Mouse (Mus musculus) hindbrain, embryonic 16.5 days (tissue): ENCODE results near the gene Rims4. TPM values are rescaled to one million over a fixed set of nuclear protein-coding genes. Genes with fewer than 3 reads are reported as not detected.

Experiments used
- ATAC-seq: fragments of 200-750 bp; cut with Nextera tagmentation; 2 replicates; pipeline ENCODE4 v1.8.0; 2017; ENCODE audit warnings: moderate TSS enrichment, moderate library complexity
- H3K27ac ChIP-seq: fragments of 300-500 bp; sonication (generic); 2 replicates; pipeline ENCODE4 v1.5.1; 2014; ENCODE audit warnings: low read depth, mild to moderate bottlenecking, control low read depth, low read length, moderate library complexity
- H3K27me3 ChIP-seq: fragments of 300-500 bp; sonication (generic); replicated peaks from 2 replicates; pipeline ENCODE4 v1.6.1; 2014; ENCODE audit warnings: low read length; ENCODE audit not compliant: control insufficient read depth, insufficient read depth
- H3K36me3 ChIP-seq: fragments of 300-500 bp; sonication (generic); 2 replicates; pipeline ENCODE4 v1.6.1; 2014; ENCODE audit warnings: mild to moderate bottlenecking, low read length, moderate library complexity, mixed read lengths; ENCODE audit not compliant: control insufficient read depth, insufficient read depth
- H3K4me1 ChIP-seq: fragments of 300-500 bp; sonication (generic); 2 replicates; pipeline ENCODE4 v1.6.1; 2014; ENCODE audit warnings: low read depth, low read length; ENCODE audit not compliant: control insufficient read depth, insufficient read depth
- H3K4me2 ChIP-seq: fragments of 300-500 bp; sonication (generic); 2 replicates; pipeline ENCODE4 v1.6.1; 2014; ENCODE audit warnings: mild to moderate bottlenecking, low read length, control low read depth, moderate library complexity
- H3K4me3 ChIP-seq: fragments of 300-500 bp; sonication (generic); 2 replicates; pipeline ENCODE4 v1.5.1; 2014; ENCODE audit warnings: mild to moderate bottlenecking, low read length, control low read depth, moderate library complexity
- H3K9ac ChIP-seq: fragments of 300-500 bp; sonication (generic); 2 replicates; pipeline ENCODE4 v1.6.1; 2014; ENCODE audit warnings: low read depth, mild to moderate bottlenecking, control low read depth, low read length, moderate library complexity
- H3K9me3 ChIP-seq: fragments of 300-500 bp; sonication (generic); 2 replicates; pipeline ENCODE4 v1.6.1; 2014; ENCODE audit warnings: mild to moderate bottlenecking, low read length, moderate library complexity; ENCODE audit not compliant: control insufficient read depth
- WGBS: fragments of 180-500 bp; shearing (Covaris S2); extraction: QIAGEN DNeasy Blood & Tissue Kit; methylation state at CpG from one replicate; pipeline ENCODE4 v1.1.7; 2014; 5-methylcytosine and 5-hydroxymethylcytosine counted together
- polyA plus RNA-seq: library from polyadenylated mRNA; unstranded; fragments of >200 nt; fragmentation: Nextera tagmentation; extraction: Ambion mirVana; gene quantifications from 2 replicates; pipeline ENCODE4 v1.2.1, GENCODE M21; 2015

Rims4 gene
- polyA plus RNA-seq: 7.9 and 16.6 TPM in 2 replicates

- Histone ChIP-seq H3K9ac (peak within 1 kb of the TSS; percentile 86), H3K36me3 (no peaks in the 10 kb centered on the region), H3K9me3 (no peaks in the 10 kb centered on the region), H3K27ac (peak within 1 kb of the TSS; percentile 68), H3K4me1 (peaks cover 22% of the 10 kb centered on the region), H3K27me3 (no peaks in the 10 kb centered on the region), H3K4me3 (peak within 1 kb of the TSS; percentile 78), H3K4me2 (peak within 1 kb of the TSS; percentile 80)
- peak; percentile 85 for ATAC-seq
- under 1% methylated on average over 63 of the region's 115 CpGs for WGBS
These were observed at the start of gene Rims4 for GRCm38 (mm10) chr2:163918317-163919258. Rims4 (minus strand) TSS chr2:163918683.

- ATAC-seq: no peak
- Histone ChIP-seq H3K9me3 (no peaks in the 10 kb centered on the region), H3K27ac (no peak overlapping the region), H3K36me3 (no peaks in the 10 kb centered on the region), H3K4me3 (no peak overlapping the region), H3K4me2 (no peak overlapping the region), H3K9ac (no peak overlapping the region), H3K4me1 (peaks cover 2% of the 10 kb centered on the region; the same call in 1 of the 2 replicates), H3K27me3 (no peaks in the 10 kb centered on the region)
- 64% methylated on average over 7 of the region's 7 CpGs for WGBS
These were observed 47.2 kb upstream of the Rims4 start for GRCm38 (mm10) chr2:163965706-163966105.

- no peak overlapping the region; the same call in 1 of the 2 replicates for H3K9ac ChIP-seq
- no peaks in the 10 kb centered on the region for H3K27me3 ChIP-seq
- H3K4me3 ChIP-seq: no peak overlapping the region
- no peak for ATAC-seq
- H3K27ac ChIP-seq: no peak overlapping the region
- H3K36me3 ChIP-seq: no peaks in the 10 kb centered on the region
- no peak overlapping the region for H3K4me2 ChIP-seq
- H3K9me3 ChIP-seq: no peaks in the 10 kb centered on the region
- 60% methylated on average over 19 of the region's 19 CpGs for WGBS
- H3K4me1 ChIP-seq: peaks cover 2% of the 10 kb centered on the region; the same call in 1 of the 2 replicates
These were observed 46.4 kb upstream of the Rims4 start for GRCm38 (mm10) chr2:163964606-163965560.

DNA sequence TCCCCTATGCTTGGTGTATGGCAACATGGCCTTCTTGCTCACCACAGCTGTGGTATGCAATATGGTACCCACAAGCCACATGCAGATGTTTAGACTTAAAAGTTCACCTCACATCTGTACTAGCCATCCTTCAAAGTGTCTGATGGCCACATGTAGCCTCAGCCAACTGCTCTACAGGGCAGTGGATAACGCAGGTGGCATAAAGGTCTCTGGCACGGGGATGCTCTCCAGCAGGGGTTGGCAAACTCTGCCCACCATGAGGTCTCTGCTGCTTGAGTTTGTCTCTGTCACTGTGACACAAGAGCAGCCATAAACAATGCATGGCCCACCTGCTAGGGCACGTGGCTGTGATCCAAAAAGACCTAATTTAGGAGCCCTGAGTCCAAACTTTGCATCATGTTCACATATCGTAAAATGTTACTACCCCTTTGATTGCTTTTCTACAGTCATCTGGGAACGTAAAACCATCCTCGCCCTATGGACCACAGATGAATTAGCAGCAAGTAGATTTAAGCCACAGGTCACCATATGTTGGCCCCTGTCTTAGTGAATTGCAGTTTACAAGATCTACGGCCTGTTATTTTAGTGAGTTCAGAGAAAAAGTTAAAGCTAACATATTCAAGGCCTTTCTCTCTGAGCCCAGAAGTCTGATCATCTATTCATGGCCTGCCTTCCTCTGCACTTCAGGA, 35.3 kb upstream of the Rims4 start:
- WGBS: 67% methylated on average over 7 of the region's 7 CpGs
- no peaks in the 10 kb centered on the region for H3K4me1 ChIP-seq
- ATAC-seq: no peak

DNA sequence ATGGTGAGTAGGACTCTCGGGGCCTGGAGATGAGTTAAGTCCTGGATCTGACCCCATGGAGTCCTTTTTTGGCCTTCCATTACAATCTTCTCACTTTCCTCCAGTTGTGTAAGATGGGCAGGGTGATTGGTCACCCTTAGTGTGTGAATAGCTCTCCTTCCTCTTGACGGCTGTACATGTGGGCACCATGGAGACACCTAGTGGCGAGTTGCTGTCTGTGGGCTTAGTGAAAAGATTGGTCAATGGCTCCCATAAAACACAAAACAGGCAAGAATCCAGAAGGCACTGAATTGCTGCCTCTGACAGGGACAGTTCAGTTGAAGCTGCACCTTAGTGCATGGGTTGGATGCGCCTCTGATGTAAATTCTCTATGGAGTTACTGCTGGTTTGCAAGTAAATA, 33.3 kb upstream of the Rims4 start:
- Histone ChIP-seq H3K9ac (no peak overlapping the region), H3K27me3 (no peaks in the 10 kb centered on the region), H3K27ac (no peak overlapping the region), H3K4me2 (no peak overlapping the region), H3K9me3 (no peaks in the 10 kb centered on the region), H3K36me3 (no peaks in the 10 kb centered on the region), H3K4me3 (no peak overlapping the region), H3K4me1 (no peaks in the 10 kb centered on the region)
- peak; percentile 84 for ATAC-seq
- 23% methylated on average over 4 of the region's 4 CpGs for WGBS

More for the DNA sequence above, 35.3 kb upstream of the Rims4 start:
- H3K27ac ChIP-seq: no peak overlapping the region
- H3K36me3 ChIP-seq: no peaks in the 10 kb centered on the region
- H3K9ac ChIP-seq: no peak overlapping the region
- H3K9me3 ChIP-seq: 0 out of 2 replicates have a peak, but pooled peaks cover 2% of the 10 kb centered on the region
- H3K4me2 ChIP-seq: no peak overlapping the region
- no peaks in the 10 kb centered on the region for H3K27me3 ChIP-seq
- H3K4me3 ChIP-seq: no peak overlapping the region

DNA sequence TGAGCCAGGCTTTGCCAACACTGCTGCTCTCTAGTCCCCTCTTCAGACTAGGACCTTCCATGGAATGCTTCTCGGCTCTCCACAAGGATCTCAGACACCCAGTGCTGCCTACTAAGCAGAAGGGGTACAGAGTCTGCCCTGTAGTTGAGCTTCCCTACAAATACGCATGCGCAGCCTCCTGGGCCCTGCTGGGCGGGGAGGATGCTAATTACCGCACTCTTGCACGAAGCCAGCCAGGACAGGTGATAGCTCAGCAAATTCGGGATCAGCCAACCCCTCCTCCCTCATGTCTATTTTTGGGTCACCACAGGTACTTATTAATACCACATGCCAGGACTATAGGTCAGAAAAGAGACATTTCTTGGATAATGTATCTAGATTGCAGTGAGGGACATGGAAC, 29.5 kb upstream of the Rims4 start:
- no peaks in the 10 kb centered on the region for H3K9me3 ChIP-seq
- no peaks in the 10 kb centered on the region for H3K4me1 ChIP-seq
- H3K4me3 ChIP-seq: no peak overlapping the region
- H3K27ac ChIP-seq: no peak overlapping the region
- no peaks in the 10 kb centered on the region for H3K27me3 ChIP-seq
- H3K4me2 ChIP-seq: no peak overlapping the region
- no peaks in the 10 kb centered on the region for H3K36me3 ChIP-seq
- H3K9ac ChIP-seq: no peak overlapping the region
- ATAC-seq: no peak
- WGBS: 64% methylated on average over 7 of the region's 7 CpGs

- Histone ChIP-seq H3K27me3 (no peaks in the 10 kb centered on the region), H3K9ac (no peak overlapping the region), H3K27ac (no peak overlapping the region), H3K4me1 (no peaks in the 10 kb centered on the region), H3K9me3 (no peaks in the 10 kb centered on the region), H3K4me3 (no peak overlapping the region), H3K36me3 (no peaks in the 10 kb centered on the region), H3K4me2 (no peak overlapping the region)
- 68% methylated on average over 15 of the region's 15 CpGs for whole genome bisulfite sequencing
- ATAC-seq: no peak
These were observed 27.7 kb upstream of the Rims4 start for GRCm38 (mm10) chr2:163946221-163946620.

DNA sequence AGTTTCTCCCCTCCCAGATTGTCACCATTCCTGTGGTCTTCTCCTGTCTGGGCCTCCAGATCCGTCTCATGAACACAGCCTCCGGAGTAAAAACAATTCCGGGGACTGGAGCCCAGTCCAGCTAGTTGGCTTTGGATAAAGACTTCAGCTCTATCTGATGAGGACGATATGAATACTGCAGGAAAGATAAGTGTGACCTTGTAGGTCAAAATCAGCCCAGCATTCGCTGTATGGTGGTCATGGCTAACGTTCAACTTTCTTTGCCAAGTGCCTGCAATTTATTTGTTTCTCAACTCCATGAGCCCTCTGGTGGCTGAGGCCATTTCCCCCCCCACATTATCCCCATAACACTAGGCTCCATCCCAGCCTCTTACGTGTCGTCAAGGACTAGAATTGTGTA, 26.0 kb upstream of the Rims4 start:
- no peaks in the 10 kb centered on the region for H3K27me3 ChIP-seq
- no peaks in the 10 kb centered on the region for H3K9me3 ChIP-seq
- H3K4me3 ChIP-seq: no peak overlapping the region
- no peaks in the 10 kb centered on the region for H3K36me3 ChIP-seq
- peaks cover 1% of the 10 kb centered on the region; the same call in 1 of the 2 replicates for H3K4me1 ChIP-seq
- no peak overlapping the region for H3K27ac ChIP-seq
- H3K9ac ChIP-seq: no peak overlapping the region
- WGBS: 86% methylated on average over 8 of the region's 8 CpGs
- no peak for ATAC-seq
- no peak overlapping the region for H3K4me2 ChIP-seq
